Mouse (Mus musculus) midbrain, postnatal 0 days (tissue): ENCODE results near the gene Kirrel3. TPM values are rescaled to one million over a fixed set of nuclear protein-coding genes. Genes with fewer than 3 reads are reported as not detected.

Experiments used
- ATAC-seq: fragments of 200-750 bp; cut with Nextera tagmentation; 2 replicates; pipeline ENCODE4 v1.8.0; 2017; ENCODE audit warnings: moderate number of reproducible peaks, mild to moderate bottlenecking, moderate TSS enrichment, moderate library complexity; ENCODE audit not compliant: low FRiP score
- DNase-seq: peaks from one replicate; pipeline ENCODE4 v3.0.0-alpha.2; 2015; ENCODE audit warnings: low spot score
- H3K27ac ChIP-seq: fragments of 300-500 bp; sonication (generic); 2 replicates; pipeline ENCODE4 v1.5.1; 2014; ENCODE audit warnings: low read depth, mild to moderate bottlenecking, low read length, mixed read lengths
- H3K27me3 ChIP-seq: fragments of 300-500 bp; sonication (generic); 2 replicates; pipeline ENCODE4 v1.6.1; 2014; ENCODE audit warnings: low read length, control low read depth, mixed read lengths; ENCODE audit not compliant: insufficient read depth
- H3K36me3 ChIP-seq: fragments of 300-500 bp; sonication (generic); 2 replicates; pipeline ENCODE4 v1.6.1; 2014; ENCODE audit warnings: low read length, control low read depth, mixed read lengths; ENCODE audit not compliant: insufficient read depth
- H3K4me1 ChIP-seq: fragments of 300-500 bp; sonication (generic); 2 replicates; pipeline ENCODE4 v1.6.1; 2014; ENCODE audit warnings: mild to moderate bottlenecking, control low read depth, antibody characterized with exemption, low read length, mixed read lengths; ENCODE audit not compliant: insufficient read depth
- H3K4me2 ChIP-seq: fragments of 300-500 bp; sonication (generic); 2 replicates; pipeline ENCODE4 v1.6.1; 2014; ENCODE audit warnings: low read depth, mild to moderate bottlenecking, low read length, mixed read lengths; ENCODE audit not compliant: poor library complexity, severe bottlenecking
- H3K4me3 ChIP-seq: fragments of 300-500 bp; sonication (generic); 2 replicates; pipeline ENCODE4 v1.5.1; 2014; ENCODE audit warnings: low read depth, mild to moderate bottlenecking, low read length, moderate library complexity
- H3K9ac ChIP-seq: fragments of 300-500 bp; sonication (generic); replicated peaks from 2 replicates; pipeline ENCODE4 v1.6.1; 2014; ENCODE audit warnings: mild to moderate bottlenecking, low read length, moderate library complexity, mixed read lengths; ENCODE audit not compliant: poor library complexity, severe bottlenecking
- H3K9me3 ChIP-seq: fragments of 300-500 bp; sonication (generic); 2 replicates; pipeline ENCODE4 v1.6.1; 2016; ENCODE audit warnings: low read length, control low read depth
- CTCF ChIP-seq: IDR thresholded peaks from 2 replicates; pipeline ENCODE4 v1.5.1; 2016; ENCODE audit warnings: antibody characterized with exemption, mild to moderate bottlenecking
- WGBS: fragments of 180-500 bp; shearing (Covaris S2); extraction: QIAGEN DNeasy Blood & Tissue Kit; methylation state at CpG from one replicate; pipeline ENCODE4 v1.1.7; 2014; 5-methylcytosine and 5-hydroxymethylcytosine counted together
- polyA plus RNA-seq: library from polyadenylated mRNA; unstranded; fragments of >200 nt; fragmentation: Nextera tagmentation; extraction: Ambion mirVana; gene quantifications from 2 replicates; pipeline ENCODE4 v1.2.1, GENCODE M21; 2015
- total RNA-seq: library from RNA; depleted of rRNA; stranded (reverse); fragments of >200 nt; gene quantifications from 2 replicates; pipeline ENCODE4 v1.2.3, GENCODE M21; 2014

Gene Kirrel3
- total and polyA plus RNA-seq, 2 experiments from 2014 or later = 47.2 to 56.3 TPM

DNA sequence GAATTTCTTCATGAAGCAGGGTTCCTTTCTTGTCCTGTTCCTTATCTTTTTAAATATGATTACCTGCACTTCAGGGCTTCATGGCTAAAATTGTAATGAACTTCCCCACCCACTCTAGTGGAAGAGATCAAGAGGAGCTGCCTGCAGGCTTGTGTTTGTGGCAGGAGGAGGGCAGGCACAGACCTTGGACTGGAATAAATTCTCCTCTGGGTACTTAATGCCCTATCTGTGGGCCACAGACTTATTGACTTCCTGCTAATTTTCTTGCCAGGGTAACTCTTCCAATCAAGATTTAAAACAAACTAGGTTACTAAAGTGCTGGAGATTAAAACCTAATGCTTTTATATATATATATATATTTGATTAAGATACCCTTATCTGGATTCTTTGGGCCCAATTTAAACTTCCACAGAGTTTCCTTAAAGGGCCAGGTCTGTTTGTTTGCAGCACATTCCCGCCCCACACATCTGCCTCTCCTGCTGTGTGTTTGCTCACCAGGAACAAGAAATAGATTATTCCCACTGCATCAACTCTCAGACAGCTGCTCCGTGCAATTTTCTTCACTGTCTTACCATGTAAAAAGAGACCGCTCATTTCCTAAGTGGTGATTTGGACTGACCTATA, 229.4 kb downstream of the Kirrel3 start:
- Histone ChIP-seq H3K9me3 (no peaks in the 10 kb centered on the region), H3K4me3 (no peak overlapping the region), H3K27ac (no peak overlapping the region), H3K4me2 (no peak overlapping the region), H3K4me1 (0 out of 2 replicates have a peak, but pooled peaks cover 7% of the 10 kb centered on the region), H3K27me3 (no peaks in the 10 kb centered on the region), H3K9ac (no peak overlapping the region), H3K36me3 (no peaks in the 10 kb centered on the region)
- DNase-seq (no peak), ATAC-seq (no peak)
- 47% methylated on average over 3 of the region's 3 CpGs for WGBS
- TF ChIP-seq CTCF = no peak

- H3K9ac ChIP-seq = no peak overlapping the region
- 0 out of 2 replicates have a peak, but pooled peaks cover 7% of the 10 kb centered on the region for H3K4me1 ChIP-seq
- DNase-seq = no peak
- H3K4me2 ChIP-seq = no peak overlapping the region
- WGBS = 92% methylated on average over 2 of the region's 2 CpGs
- H3K27me3 ChIP-seq = no peaks in the 10 kb centered on the region
- H3K36me3 ChIP-seq = no peaks in the 10 kb centered on the region
- no peak overlapping the region for H3K27ac ChIP-seq
- no peak for TF ChIP-seq CTCF
- no peaks in the 10 kb centered on the region for H3K9me3 ChIP-seq
- ATAC-seq = no peak
- H3K4me3 ChIP-seq = no peak overlapping the region
Observed at GRCm38 (mm10) chr9:34716476-34716875, 230.8 kb downstream of the Kirrel3 start.

DNA sequence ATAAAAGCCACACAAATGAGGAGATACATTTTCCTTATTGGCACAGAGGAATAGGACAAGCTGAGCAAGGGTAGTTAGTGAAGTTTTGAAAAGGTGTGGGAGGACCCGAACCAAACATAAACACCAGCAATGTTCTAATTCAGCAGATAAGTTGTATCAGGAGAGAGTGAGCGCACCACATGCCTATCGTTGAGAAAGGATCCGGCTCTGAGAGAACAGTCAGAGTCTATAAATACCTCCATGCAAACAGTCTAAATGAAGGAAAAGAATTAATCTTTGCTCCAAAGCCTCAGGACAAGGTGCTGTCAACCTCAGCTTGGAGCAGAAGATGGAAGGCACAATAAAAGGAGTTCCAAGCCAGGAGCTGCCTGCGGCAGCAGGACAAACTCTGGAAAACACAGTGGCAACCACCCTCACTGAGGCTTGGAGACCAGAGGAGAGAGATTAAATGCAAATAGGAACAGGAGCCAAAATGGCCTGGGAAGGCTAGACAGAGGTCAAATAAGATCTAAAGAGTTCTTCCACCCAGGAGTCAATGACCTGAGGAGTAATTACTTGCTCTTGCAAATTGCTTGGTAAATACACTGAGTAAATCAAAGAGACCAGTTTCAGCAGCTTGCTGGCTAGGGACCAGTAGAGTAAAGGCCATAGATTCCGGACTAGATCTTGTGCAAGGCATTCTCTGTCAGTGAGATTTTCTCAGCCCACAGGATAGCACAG, 235.9 kb downstream of the Kirrel3 start:
- H3K27me3 ChIP-seq = no peaks in the 10 kb centered on the region
- TF ChIP-seq CTCF = no peak

GRCm38 (mm10) chr9:34722198-34722550, 236.5 kb downstream of the Kirrel3 start:
- H3K36me3 ChIP-seq = no peaks in the 10 kb centered on the region
- no peak for TF ChIP-seq CTCF
- no peak overlapping the region for H3K4me3 ChIP-seq
- H3K9me3 ChIP-seq = no peaks in the 10 kb centered on the region
- no peak for DNase-seq
- 47% methylated on average over 5 of the region's 5 CpGs for WGBS
- no peak overlapping the region for H3K9ac ChIP-seq
- H3K27ac ChIP-seq = no peak overlapping the region
- ATAC-seq = no peak
- no peak overlapping the region for H3K4me2 ChIP-seq
- no peaks in the 10 kb centered on the region for H3K4me1 ChIP-seq
- no peaks in the 10 kb centered on the region for H3K27me3 ChIP-seq

More for the DNA sequence above, 235.9 kb downstream of the Kirrel3 start:
- H3K4me2 ChIP-seq = no peak overlapping the region
- H3K9me3 ChIP-seq = no peaks in the 10 kb centered on the region
- H3K27ac ChIP-seq = no peak overlapping the region
- H3K9ac ChIP-seq = no peak overlapping the region
- WGBS = 67% methylated on average over 6 of the region's 6 CpGs
- DNase-seq = no peak
- no peaks in the 10 kb centered on the region for H3K4me1 ChIP-seq
- no peak for ATAC-seq
- no peak overlapping the region for H3K4me3 ChIP-seq
- no peaks in the 10 kb centered on the region for H3K36me3 ChIP-seq

- WGBS = 32% methylated on average over 6 of the region's 6 CpGs
- Histone ChIP-seq H3K9me3 (no peaks in the 10 kb centered on the region), H3K4me1 (no peaks in the 10 kb centered on the region), H3K4me2 (no peak overlapping the region), H3K36me3 (no peaks in the 10 kb centered on the region), H3K27me3 (no peaks in the 10 kb centered on the region), H3K27ac (no peak overlapping the region), H3K4me3 (no peak overlapping the region), H3K9ac (no peak overlapping the region)
- no peak for TF ChIP-seq CTCF
- DNase-seq (no peak), ATAC-seq (no peak)
Observed at GRCm38 (mm10) chr9:34732507-34732906, 246.8 kb downstream of the Kirrel3 start.

- no peaks in the 10 kb centered on the region for H3K9me3 ChIP-seq
- H3K36me3 ChIP-seq = no peaks in the 10 kb centered on the region
- no peak overlapping the region for H3K4me2 ChIP-seq
Observed at GRCm38 (mm10) chr9:34733579-34733978, 247.9 kb downstream of the Kirrel3 start.

More at GRCm38 (mm10) chr9:34733579-34733978, 247.9 kb downstream of the Kirrel3 start:
- DNase-seq (no peak), ATAC-seq (no peak)
- H3K4me3 ChIP-seq = no peak overlapping the region
- H3K27ac ChIP-seq = no peak overlapping the region
- WGBS = 71% methylated on average over 6 of the region's 6 CpGs
- TF ChIP-seq CTCF = no peak
- H3K9ac ChIP-seq = no peak overlapping the region
- H3K4me1 ChIP-seq = no peaks in the 10 kb centered on the region
- H3K27me3 ChIP-seq = no peaks in the 10 kb centered on the region
